Mouse (Mus musculus): Measurements from ENCODE around the gene Creb5. TPM values are rescaled to one million over a fixed set of nuclear protein-coding genes. Genes with fewer than 3 reads are reported as not detected.

The Creb5 gene
- polyA plus RNA-seq, 1 experiment from 2014 or later, result 13.9 TPM

- H3K27me3 ChIP-seq (replicated peaks; ENCODE audit: low read depth, poor library complexity, severe bottlenecking), result peaks cover 8% of the 10 kb centered on the region
- peaks cover 16% of the 10 kb centered on the region for H3K4me1 ChIP-seq
- H3K36me3 ChIP-seq (replicated peaks), result no peaks in the 10 kb centered on the region
- no peak overlapping the region for H3K4me3 ChIP-seq
- 39% methylated on average over 15 of the region's 15 CpGs for whole genome bisulfite sequencing
- H3K9me3 ChIP-seq, result no peaks in the 10 kb centered on the region
- DNase-seq (ENCODE audit: low spot score), result no peak
- 0 out of 2 replicates have a peak overlapping the region, but pooled peaks have one; percentile 40 for H3K27ac ChIP-seq (replicated peaks)
Observed at GRCm38 (mm10) chr6:53624455-53625276, 337.6 kb downstream of the Creb5 start.

DNA sequence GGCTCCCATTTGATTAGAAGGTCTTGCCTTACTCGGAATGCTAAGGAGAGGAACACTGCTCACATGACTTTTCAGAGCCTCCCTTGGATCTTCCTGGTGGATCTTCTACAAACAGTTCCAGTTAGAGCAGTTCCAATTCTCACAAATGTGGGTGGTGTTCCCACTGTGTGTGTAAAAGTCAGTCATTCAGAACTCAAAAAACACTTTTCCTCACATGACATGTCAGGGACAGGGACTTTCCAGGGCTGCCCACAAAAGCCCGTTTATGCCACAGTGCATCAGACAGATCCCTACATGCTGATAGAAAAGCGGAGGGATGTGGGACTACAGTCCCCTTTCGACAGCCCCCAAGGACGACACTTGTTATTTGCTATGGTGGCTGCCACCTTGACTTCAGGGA lies 339.0 kb downstream of the Creb5 start:
- DNase-seq (ENCODE audit: low spot score), result no peak
- Histone ChIP-seq H3K4me1 (peaks cover 16% of the 10 kb centered on the region), H3K4me3 (no peak overlapping the region), H3K27ac (replicated peaks) (no peak overlapping the region), H3K27me3 (replicated peaks; ENCODE audit: low read depth, poor library complexity, severe bottlenecking) (peaks cover 8% of the 10 kb centered on the region), H3K9me3 (no peaks in the 10 kb centered on the region), H3K36me3 (replicated peaks) (no peaks in the 10 kb centered on the region)
- 87% methylated on average over 5 of the region's 5 CpGs for WGBS

DNA sequence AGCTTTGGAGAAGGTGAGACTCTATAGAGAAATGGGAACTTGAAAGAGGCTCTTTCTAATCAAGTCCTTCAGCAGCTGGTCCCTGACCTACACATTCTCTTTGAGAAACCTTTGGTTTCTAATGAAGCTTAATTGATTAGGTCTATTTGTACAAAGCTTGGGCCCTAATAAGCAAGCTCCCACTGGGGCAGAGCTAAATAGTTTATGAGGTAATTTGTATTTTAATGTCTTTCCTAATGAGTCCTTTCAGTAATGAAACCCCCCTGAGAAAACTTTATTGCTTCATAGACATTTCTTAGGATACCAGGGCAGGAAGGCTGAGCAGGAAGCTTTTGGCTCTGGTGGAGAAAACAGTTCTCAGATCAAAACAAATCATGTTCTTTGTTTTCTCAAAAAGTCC lies 341.6 kb downstream of the Creb5 start:
- no peak overlapping the region for H3K4me3 ChIP-seq
- DNase-seq (ENCODE audit: low spot score), result no peak
- peaks cover 13% of the 10 kb centered on the region for H3K4me1 ChIP-seq
- H3K27ac ChIP-seq (replicated peaks), result no peak overlapping the region
- no peaks in the 10 kb centered on the region for H3K36me3 ChIP-seq (replicated peaks)
- H3K27me3 ChIP-seq (replicated peaks; ENCODE audit: low read depth, poor library complexity, severe bottlenecking), result peaks cover 8% of the 10 kb centered on the region
- H3K9me3 ChIP-seq, result no peaks in the 10 kb centered on the region

DNA sequence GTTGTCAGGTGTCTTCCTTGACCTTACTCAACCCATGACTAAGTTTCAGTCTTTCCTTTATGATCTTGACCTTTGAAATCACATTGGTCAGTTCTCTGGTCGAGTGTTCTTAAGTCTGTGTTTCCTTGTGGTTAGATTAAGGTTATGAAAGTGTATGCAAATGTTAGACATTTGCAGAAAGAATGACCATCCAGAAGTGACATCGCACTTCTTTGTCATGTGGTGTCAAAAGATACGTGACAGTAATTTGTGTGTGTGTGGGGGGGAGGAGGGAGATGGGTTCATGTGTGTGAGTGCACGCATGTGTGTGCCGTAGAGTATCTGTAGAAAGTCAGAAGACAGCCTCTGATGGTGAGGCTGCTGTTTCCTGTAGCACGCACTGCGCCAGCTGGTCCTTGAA lies 348.4 kb downstream of the Creb5 start:
- Histone ChIP-seq H3K9me3 (no peaks in the 10 kb centered on the region), H3K36me3 (replicated peaks) (no peaks in the 10 kb centered on the region), H3K4me3 (no peak overlapping the region), H3K27me3 (replicated peaks; ENCODE audit: low read depth, poor library complexity, severe bottlenecking) (no peaks in the 10 kb centered on the region), H3K4me1 (peaks cover 5% of the 10 kb centered on the region; the same call in 1 of the 2 replicates), H3K27ac (replicated peaks) (no peak overlapping the region)
- 92% methylated on average over 7 of the region's 7 CpGs for WGBS
- no peak for DNase-seq (ENCODE audit: low spot score)

GRCm38 (mm10) chr6:53637356-53638351 lies 350.6 kb downstream of the Creb5 start:
- DNase-seq (ENCODE audit: low spot score), result no peak
- no peak overlapping the region for H3K4me3 ChIP-seq
- no peaks in the 10 kb centered on the region for H3K27me3 ChIP-seq (replicated peaks; ENCODE audit: low read depth, poor library complexity, severe bottlenecking)
- no peaks in the 10 kb centered on the region for H3K36me3 ChIP-seq (replicated peaks)
- 81% methylated on average over 13 of the region's 13 CpGs for WGBS
- H3K4me1 ChIP-seq, result peaks cover 22% of the 10 kb centered on the region
- H3K27ac ChIP-seq (replicated peaks), result no peak overlapping the region
- no peaks in the 10 kb centered on the region for H3K9me3 ChIP-seq

DNA sequence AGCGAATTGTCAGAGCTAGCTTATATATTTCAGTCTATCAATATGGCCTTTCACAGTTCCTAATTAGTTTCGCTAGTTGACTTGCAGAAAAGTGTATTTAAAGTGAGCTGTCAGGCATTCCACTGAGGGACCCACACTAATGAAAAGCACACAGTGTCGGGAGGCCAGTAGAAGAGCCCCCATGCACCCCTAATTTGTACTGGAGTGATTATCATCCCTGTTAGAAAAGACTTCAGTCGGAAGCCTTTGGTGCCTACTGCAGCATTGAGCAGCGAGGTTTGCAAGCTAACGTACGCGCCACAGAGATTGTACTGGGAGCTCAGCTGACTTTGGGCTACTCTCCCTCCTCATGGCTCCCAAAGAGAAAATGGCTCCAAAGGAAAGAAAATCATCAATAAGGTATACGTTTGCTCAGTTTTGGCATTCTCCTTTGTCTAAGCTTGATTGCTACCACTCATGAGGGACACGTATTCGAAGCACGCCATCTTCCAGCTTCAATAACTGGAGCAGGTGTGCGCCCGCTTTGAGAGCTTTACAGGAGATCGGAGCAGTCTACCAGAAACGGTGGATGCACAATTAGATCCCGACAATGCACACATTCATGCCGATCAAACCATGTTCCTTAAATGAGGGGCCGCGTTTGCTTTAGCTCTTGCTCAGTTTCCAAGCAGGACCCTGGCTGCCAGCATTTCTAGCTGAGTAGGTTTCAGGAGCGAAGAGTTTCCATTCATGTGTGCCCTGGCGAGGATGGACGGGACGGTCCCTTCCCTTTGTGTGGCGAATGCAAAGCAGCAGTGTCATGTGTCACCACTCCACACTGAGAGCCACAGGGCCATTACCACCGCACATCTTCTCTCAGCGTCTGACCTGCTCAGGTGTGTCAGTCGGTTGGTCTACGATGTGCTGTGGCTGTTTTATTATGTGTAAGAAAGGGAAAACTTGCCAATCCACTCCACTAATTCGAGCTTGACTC lies 354.8 kb downstream of the Creb5 start:
- Histone ChIP-seq H3K27me3 (replicated peaks; ENCODE audit: low read depth, poor library complexity, severe bottlenecking) (no peaks in the 10 kb centered on the region), H3K4me1 (peaks cover 22% of the 10 kb centered on the region), H3K9me3 (no peaks in the 10 kb centered on the region), H3K4me3 (no peak overlapping the region), H3K36me3 (replicated peaks) (no peaks in the 10 kb centered on the region), H3K27ac (replicated peaks) (no peak overlapping the region)
- no peak for DNase-seq (ENCODE audit: low spot score)
- 86% methylated on average over 30 of the region's 30 CpGs for WGBS

GRCm38 (mm10) chr6:53642826-53643356 lies 355.8 kb downstream of the Creb5 start:
- no peak for DNase-seq (ENCODE audit: low spot score)
- no peaks in the 10 kb centered on the region for H3K36me3 ChIP-seq (replicated peaks)
- 88% methylated on average over 7 of the region's 7 CpGs for WGBS
- no peak overlapping the region for H3K4me3 ChIP-seq
- no peaks in the 10 kb centered on the region for H3K9me3 ChIP-seq
- peaks cover 18% of the 10 kb centered on the region for H3K4me1 ChIP-seq
- no peaks in the 10 kb centered on the region for H3K27me3 ChIP-seq (replicated peaks; ENCODE audit: low read depth, poor library complexity, severe bottlenecking)
- no peak overlapping the region for H3K27ac ChIP-seq (replicated peaks)

DNA sequence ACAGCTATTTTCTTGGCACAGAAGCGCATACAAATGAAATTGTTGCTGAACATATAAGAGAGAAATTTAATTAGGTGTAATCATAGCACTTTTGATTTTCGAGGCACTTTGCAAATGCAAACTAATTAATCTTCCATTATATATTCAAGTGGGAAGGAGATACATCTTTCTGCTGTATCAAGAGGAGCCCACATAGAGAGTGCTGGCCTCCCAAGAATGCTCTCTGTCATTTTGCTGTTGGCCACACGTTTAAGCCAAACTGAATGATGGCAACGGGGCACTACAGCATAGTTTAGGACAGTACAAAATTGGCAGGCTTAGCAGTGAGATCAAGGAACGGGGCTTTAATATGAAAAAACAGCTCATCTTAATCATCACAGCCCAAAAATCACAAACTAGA lies 356.4 kb downstream of the Creb5 start:
- Histone ChIP-seq H3K27me3 (replicated peaks; ENCODE audit: low read depth, poor library complexity, severe bottlenecking) (no peaks in the 10 kb centered on the region), H3K4me1 (peaks cover 16% of the 10 kb centered on the region), H3K9me3 (no peaks in the 10 kb centered on the region), H3K27ac (replicated peaks) (no peak overlapping the region), H3K36me3 (replicated peaks) (no peaks in the 10 kb centered on the region), H3K4me3 (no peak overlapping the region)
- DNase-seq (ENCODE audit: low spot score), result no peak
- WGBS, result 79% methylated on average over 5 of the region's 5 CpGs

DNA sequence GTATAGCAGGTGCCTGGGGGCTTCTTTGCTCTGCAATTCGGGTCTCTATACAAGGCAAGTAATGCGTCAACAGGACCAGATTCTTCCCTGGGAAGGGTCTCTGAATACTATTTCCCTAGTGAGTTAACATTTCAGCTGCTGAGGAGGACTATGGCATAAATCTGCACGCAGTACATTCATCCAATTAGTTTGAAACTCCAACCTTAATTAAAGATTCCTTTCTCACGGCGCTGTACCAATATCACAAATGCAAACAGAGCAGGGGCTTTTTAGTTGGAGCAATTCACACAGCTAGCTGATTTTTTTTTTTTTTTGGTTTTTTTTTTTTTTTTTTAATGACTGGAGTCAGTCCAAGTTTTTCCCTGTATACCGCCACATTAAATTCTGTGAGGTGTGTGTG lies 357.0 kb downstream of the Creb5 start:
- DNase-seq (ENCODE audit: low spot score), result no peak
- Histone ChIP-seq H3K4me1 (peaks cover 16% of the 10 kb centered on the region), H3K36me3 (replicated peaks) (no peaks in the 10 kb centered on the region), H3K9me3 (no peaks in the 10 kb centered on the region), H3K27me3 (replicated peaks; ENCODE audit: low read depth, poor library complexity, severe bottlenecking) (no peaks in the 10 kb centered on the region), H3K4me3 (no peak overlapping the region), H3K27ac (replicated peaks) (no peak overlapping the region)
- WGBS, result 87% methylated on average over 6 of the region's 6 CpGs

DNA sequence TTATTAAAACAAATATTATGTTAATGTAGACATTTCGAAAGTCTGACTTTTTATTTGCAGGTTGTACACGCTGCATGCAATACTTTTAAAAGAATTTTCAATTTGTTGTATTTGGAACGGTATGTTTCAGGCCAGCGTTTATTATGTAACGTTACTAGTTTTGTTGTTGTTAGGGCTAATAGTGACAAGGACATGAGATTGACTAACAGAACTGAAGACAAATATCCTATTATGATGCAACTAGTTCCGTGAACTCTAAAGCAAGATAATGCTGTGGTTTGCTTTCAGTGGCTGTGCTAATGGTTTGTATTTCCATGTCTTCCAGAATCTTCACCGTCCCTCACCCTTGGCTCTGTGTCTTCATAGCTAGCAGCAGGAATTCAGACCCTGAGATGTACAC lies 357.9 kb downstream of the Creb5 start:
- WGBS, result 94% methylated on average over 7 of the region's 7 CpGs
- DNase-seq (ENCODE audit: low spot score), result no peak
- H3K36me3 ChIP-seq (replicated peaks), result no peaks in the 10 kb centered on the region
- H3K4me3 ChIP-seq, result no peak overlapping the region
- peaks cover 16% of the 10 kb centered on the region for H3K4me1 ChIP-seq
- H3K9me3 ChIP-seq, result no peaks in the 10 kb centered on the region
- no peaks in the 10 kb centered on the region for H3K27me3 ChIP-seq (replicated peaks; ENCODE audit: low read depth, poor library complexity, severe bottlenecking)
- H3K27ac ChIP-seq (replicated peaks), result no peak overlapping the region

GRCm38 (mm10) chr6:53649782-53650181 lies 362.7 kb downstream of the Creb5 start:
- H3K4me1 ChIP-seq, result peaks cover 13% of the 10 kb centered on the region
- no peak overlapping the region for H3K4me3 ChIP-seq
- no peaks in the 10 kb centered on the region for H3K27me3 ChIP-seq (replicated peaks; ENCODE audit: low read depth, poor library complexity, severe bottlenecking)
- H3K9me3 ChIP-seq, result no peaks in the 10 kb centered on the region
- 93% methylated on average over 1 of the region's 1 CpGs for WGBS
- no peaks in the 10 kb centered on the region for H3K36me3 ChIP-seq (replicated peaks)
- DNase-seq (ENCODE audit: low spot score), result no peak
- no peak overlapping the region for H3K27ac ChIP-seq (replicated peaks)

GRCm38 (mm10) chr6:53652691-53653090 lies 365.6 kb downstream of the Creb5 start:
- H3K27ac ChIP-seq (replicated peaks), result no peak overlapping the region
- H3K9me3 ChIP-seq, result no peaks in the 10 kb centered on the region
- whole genome bisulfite sequencing, result 80% methylated on average over 5 of the region's 5 CpGs
- no peaks in the 10 kb centered on the region for H3K27me3 ChIP-seq (replicated peaks; ENCODE audit: low read depth, poor library complexity, severe bottlenecking)
- peaks cover 19% of the 10 kb centered on the region for H3K4me1 ChIP-seq
- no peak for DNase-seq (ENCODE audit: low spot score)
- no peak overlapping the region for H3K4me3 ChIP-seq
- no peaks in the 10 kb centered on the region for H3K36me3 ChIP-seq (replicated peaks)

Measured in embryonic facial prominence, embryonic 10.5 days (tissue).